Mouse (Mus musculus): Measurements from ENCODE around the gene Ddit4. TPM values are rescaled to one million over a fixed set of nuclear protein-coding genes. Genes with fewer than 3 reads are reported as not detected.

The Ddit4 gene
- polyA plus RNA-seq, 1 experiment: 152 TPM

- Histone ChIP-seq H3K4me1 (ENCODE audit: control insufficient read depth, insufficient read depth, insufficient read length) (peaks cover 12% of the 10 kb centered on the region), H3K36me3 (ENCODE audit: control insufficient read depth, insufficient read depth, low read length) (no peaks in the 10 kb centered on the region), H3K4me3 (ENCODE audit: extremely low read depth, insufficient read depth, insufficient read length) (no peak overlapping the region), H3K27ac (ENCODE audit: insufficient read depth, low read length) (no peak overlapping the region), H3K27me3 (ENCODE audit: control insufficient read depth, insufficient read depth, low read length) (no peaks in the 10 kb centered on the region)
- 48% methylated on average over 1 of the region's 1 CpGs for WGBS
- DNase-seq (ENCODE audit: low read depth in 1 of 2, low spot score in 2 of 2): no peak
- no peak for TF ChIP-seq CTCF (IDR thresholded peaks at IDR 0.05; ENCODE audit: extremely low read depth, insufficient read depth, insufficient read length, insufficient replicate concordance)
- no peak for TF ChIP-seq POLR2A (IDR thresholded peaks at IDR 0.05; ENCODE audit: low read depth, low read length)
These were observed 12.6 kb downstream of the Ddit4 start for GRCm38 (mm10) chr10:59939081-59939480.

GRCm38 (mm10) chr10:59938662-59939061 is 13.0 kb downstream of the Ddit4 start:
- DNase-seq (ENCODE audit: low read depth in 1 of 2, low spot score in 2 of 2): no peak
- no peak overlapping the region for H3K27ac ChIP-seq (ENCODE audit: insufficient read depth, low read length)
- H3K36me3 ChIP-seq (ENCODE audit: control insufficient read depth, insufficient read depth, low read length): no peaks in the 10 kb centered on the region
- H3K27me3 ChIP-seq (ENCODE audit: control insufficient read depth, insufficient read depth, low read length): no peaks in the 10 kb centered on the region
- H3K4me1 ChIP-seq (ENCODE audit: control insufficient read depth, insufficient read depth, insufficient read length): peaks cover 14% of the 10 kb centered on the region
- H3K4me3 ChIP-seq (ENCODE audit: extremely low read depth, insufficient read depth, insufficient read length): no peak overlapping the region
- no peak for TF ChIP-seq POLR2A (IDR thresholded peaks at IDR 0.05; ENCODE audit: low read depth, low read length)
- no peak for TF ChIP-seq CTCF (IDR thresholded peaks at IDR 0.05; ENCODE audit: extremely low read depth, insufficient read depth, insufficient read length, insufficient replicate concordance)
- WGBS: 82% methylated on average over 5 of the region's 5 CpGs

- H3K27me3 ChIP-seq (ENCODE audit: control insufficient read depth, insufficient read depth, low read length): no peaks in the 10 kb centered on the region
These were observed 15.4 kb downstream of the Ddit4 start for GRCm38 (mm10) chr10:59936058-59936856.

GRCm38 (mm10) chr10:59934039-59934438 is 17.6 kb downstream of the Ddit4 start:
- no peak overlapping the region for H3K4me3 ChIP-seq (ENCODE audit: extremely low read depth, insufficient read depth, insufficient read length)
- no peaks in the 10 kb centered on the region for H3K36me3 ChIP-seq (ENCODE audit: control insufficient read depth, insufficient read depth, low read length)
- H3K4me1 ChIP-seq (ENCODE audit: control insufficient read depth, insufficient read depth, insufficient read length): peaks cover 13% of the 10 kb centered on the region; the same call in 1 of the 2 replicates
- DNase-seq (ENCODE audit: low read depth in 1 of 2, low spot score in 2 of 2): no peak
- H3K27ac ChIP-seq (ENCODE audit: insufficient read depth, low read length): no peak overlapping the region
- 61% methylated on average over 3 of the region's 3 CpGs for WGBS
- no peaks in the 10 kb centered on the region for H3K27me3 ChIP-seq (ENCODE audit: control insufficient read depth, insufficient read depth, low read length)
- no peak for TF ChIP-seq POLR2A (IDR thresholded peaks at IDR 0.05; ENCODE audit: low read depth, low read length)
- no peak for TF ChIP-seq CTCF (IDR thresholded peaks at IDR 0.05; ENCODE audit: extremely low read depth, insufficient read depth, insufficient read length, insufficient replicate concordance)

More at GRCm38 (mm10) chr10:59936058-59936856, 15.4 kb downstream of the Ddit4 start:
- no peaks in the 10 kb centered on the region for H3K36me3 ChIP-seq (ENCODE audit: control insufficient read depth, insufficient read depth, low read length)
- H3K4me1 ChIP-seq (ENCODE audit: control insufficient read depth, insufficient read depth, insufficient read length): peaks cover 16% of the 10 kb centered on the region; the same call in 1 of the 2 replicates
- H3K27ac ChIP-seq (ENCODE audit: insufficient read depth, low read length): no peak overlapping the region
- WGBS: 31% methylated on average over 8 of the region's 8 CpGs
- no peak for DNase-seq (ENCODE audit: low read depth in 1 of 2, low spot score in 2 of 2)
- TF ChIP-seq POLR2A (IDR thresholded peaks at IDR 0.05; ENCODE audit: low read depth, low read length) (no peak), CTCF (IDR thresholded peaks at IDR 0.05; ENCODE audit: extremely low read depth, insufficient read depth, insufficient read length, insufficient replicate concordance) (no peak)
- H3K4me3 ChIP-seq (ENCODE audit: extremely low read depth, insufficient read depth, insufficient read length): no peak overlapping the region

- TF ChIP-seq CTCF (IDR thresholded peaks at IDR 0.05; ENCODE audit: extremely low read depth, insufficient read depth, insufficient read length, insufficient replicate concordance): no peak
- no peak for TF ChIP-seq POLR2A (IDR thresholded peaks at IDR 0.05; ENCODE audit: low read depth, low read length)
- H3K27me3 ChIP-seq (ENCODE audit: control insufficient read depth, insufficient read depth, low read length): no peaks in the 10 kb centered on the region
- no peak overlapping the region for H3K27ac ChIP-seq (ENCODE audit: insufficient read depth, low read length)
- no peak for DNase-seq (ENCODE audit: low read depth in 1 of 2, low spot score in 2 of 2)
- H3K4me1 ChIP-seq (ENCODE audit: control insufficient read depth, insufficient read depth, insufficient read length): peaks cover 10% of the 10 kb centered on the region; the same call in 1 of the 2 replicates
- WGBS: 18% methylated on average over 6 of the region's 6 CpGs
- H3K36me3 ChIP-seq (ENCODE audit: control insufficient read depth, insufficient read depth, low read length): no peaks in the 10 kb centered on the region
- no peak overlapping the region for H3K4me3 ChIP-seq (ENCODE audit: extremely low read depth, insufficient read depth, insufficient read length)
These were observed 19.1 kb downstream of the Ddit4 start for GRCm38 (mm10) chr10:59932521-59932920.

- TF ChIP-seq POLR2A (IDR thresholded peaks at IDR 0.05; ENCODE audit: low read depth, low read length) (no peak), CTCF (IDR thresholded peaks at IDR 0.05; ENCODE audit: extremely low read depth, insufficient read depth, insufficient read length, insufficient replicate concordance) (no peak)
- Histone ChIP-seq H3K36me3 (ENCODE audit: control insufficient read depth, insufficient read depth, low read length) (no peaks in the 10 kb centered on the region), H3K4me1 (ENCODE audit: control insufficient read depth, insufficient read depth, insufficient read length) (peaks cover 10% of the 10 kb centered on the region; the same call in 1 of the 2 replicates), H3K27me3 (ENCODE audit: control insufficient read depth, insufficient read depth, low read length) (no peaks in the 10 kb centered on the region), H3K4me3 (ENCODE audit: extremely low read depth, insufficient read depth, insufficient read length) (no peak overlapping the region), H3K27ac (ENCODE audit: insufficient read depth, low read length) (no peak overlapping the region)
- no peak for DNase-seq (ENCODE audit: low read depth in 1 of 2, low spot score in 2 of 2)
- WGBS: 88% methylated on average over 10 of the region's 10 CpGs
These were observed 20.6 kb downstream of the Ddit4 start for GRCm38 (mm10) chr10:59930996-59931395.

GRCm38 (mm10) chr10:59929205-59929604 is 22.4 kb downstream of the Ddit4 start:
- TF ChIP-seq CTCF (IDR thresholded peaks at IDR 0.05; ENCODE audit: extremely low read depth, insufficient read depth, insufficient read length, insufficient replicate concordance): no peak
- no peak for TF ChIP-seq POLR2A (IDR thresholded peaks at IDR 0.05; ENCODE audit: low read depth, low read length)
- WGBS: 90% methylated on average over 7 of the region's 7 CpGs
- Histone ChIP-seq H3K27me3 (ENCODE audit: control insufficient read depth, insufficient read depth, low read length) (no peaks in the 10 kb centered on the region), H3K36me3 (ENCODE audit: control insufficient read depth, insufficient read depth, low read length) (no peaks in the 10 kb centered on the region), H3K4me1 (ENCODE audit: control insufficient read depth, insufficient read depth, insufficient read length) (peaks cover 7% of the 10 kb centered on the region; the same call in 1 of the 2 replicates), H3K4me3 (ENCODE audit: extremely low read depth, insufficient read depth, insufficient read length) (no peak overlapping the region), H3K27ac (ENCODE audit: insufficient read depth, low read length) (no peak overlapping the region)
- no peak for DNase-seq (ENCODE audit: low read depth in 1 of 2, low spot score in 2 of 2)

All from spleen, adult 2 months (tissue).